Mouse (Mus musculus) stomach, embryonic 14.5 days (tissue): ENCODE results near the gene Pcnx. TPM values are rescaled to one million over a fixed set of nuclear protein-coding genes. Genes with fewer than 3 reads are reported as not detected.

Experiments
- ATAC-seq: fragments of 200-750 bp; cut with Nextera tagmentation; 2 replicates; pipeline ENCODE4 v1.8.0; 2017; ENCODE audit warnings: low read depth, moderate TSS enrichment; ENCODE audit not compliant: insufficient number of reproducible peaks, insufficient read depth, low FRiP score
- H3K27ac ChIP-seq: fragments of 300-500 bp; sonication (generic); 2 replicates; pipeline ENCODE4 v1.5.1; 2014; ENCODE audit warnings: mild to moderate bottlenecking, low read length, moderate library complexity, mixed read lengths
- H3K27me3 ChIP-seq: fragments of 300-500 bp; sonication (generic); 2 replicates; pipeline ENCODE4 v1.6.1; 2014; ENCODE audit warnings: low read length, control low read depth, mixed read lengths; ENCODE audit not compliant: control insufficient read depth, insufficient read depth
- H3K36me3 ChIP-seq: fragments of 300-500 bp; sonication (generic); 2 replicates; pipeline ENCODE4 v1.6.1; 2014; ENCODE audit warnings: mild to moderate bottlenecking, control low read depth, low read length, moderate library complexity, mixed read lengths; ENCODE audit not compliant: control insufficient read depth, insufficient read depth
- H3K4me1 ChIP-seq: fragments of 300-500 bp; sonication (generic); 2 replicates; pipeline ENCODE4 v1.6.1; 2014; ENCODE audit warnings: low read length, control low read depth, mixed read lengths; ENCODE audit not compliant: control insufficient read depth, insufficient read depth
- H3K4me2 ChIP-seq: fragments of 300-500 bp; sonication (generic); replicated peaks from 2 replicates; pipeline ENCODE4 v1.6.1; 2014; ENCODE audit warnings: low read depth, low read length, control low read depth
- H3K4me3 ChIP-seq: fragments of 300-500 bp; sonication (generic); 2 replicates; pipeline ENCODE4 v1.5.1; 2014; ENCODE audit warnings: low read depth, low read length, control low read depth
- H3K9ac ChIP-seq: fragments of 300-500 bp; sonication (generic); replicated peaks from 2 replicates; pipeline ENCODE4 v1.6.1; 2014; ENCODE audit warnings: low read depth, mild to moderate bottlenecking, control low read depth, low read length, moderate library complexity, mixed read lengths
- H3K9me3 ChIP-seq: fragments of 300-500 bp; sonication (generic); 2 replicates; pipeline ENCODE4 v1.6.1; 2016; ENCODE audit warnings: low read depth, low read length, control low read depth; ENCODE audit not compliant: control insufficient read depth
- WGBS: fragments of 180-500 bp; shearing (Covaris S2); extraction: QIAGEN DNeasy Blood & Tissue Kit; methylation state at CpG from one replicate; pipeline ENCODE4 v1.1.7; 2014; 5-methylcytosine and 5-hydroxymethylcytosine counted together
- polyA plus RNA-seq: library from polyadenylated mRNA; unstranded; fragments of >200 nt; fragmentation: Nextera tagmentation; extraction: Ambion mirVana; gene quantifications from 2 replicates; pipeline ENCODE4 v1.2.1, GENCODE M21; 2014

Pcnx gene
- polyA plus RNA-seq, 1 experiment from 2014 or later = 17.4 TPM

DNA sequence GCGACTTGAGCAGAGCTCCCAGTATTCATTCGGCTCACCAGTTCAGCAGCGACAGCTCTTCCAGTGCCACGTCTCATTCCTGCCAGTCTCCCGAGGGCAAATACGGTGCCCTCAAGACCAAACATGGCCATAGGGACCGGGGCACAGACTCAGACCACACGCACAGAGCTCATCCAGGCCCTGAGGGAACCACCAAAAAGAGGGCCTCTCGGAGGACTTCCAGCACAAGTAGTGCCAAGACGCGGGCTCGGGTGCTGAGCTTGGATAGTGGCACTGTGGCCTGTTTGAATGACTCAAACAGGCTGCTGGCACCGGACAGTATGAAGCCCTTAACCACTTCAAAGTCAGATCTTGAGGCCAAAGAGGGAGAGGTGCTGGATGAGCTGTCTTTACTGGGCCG is 59.1 kb downstream of the Pcnx start:
- H3K27ac ChIP-seq = no peak overlapping the region
- H3K36me3 ChIP-seq = peaks cover 20% of the 10 kb centered on the region
- H3K4me1 ChIP-seq = peaks cover 3% of the 10 kb centered on the region; the same call in 1 of the 2 replicates
- no peak overlapping the region for H3K4me3 ChIP-seq
- 94% methylated on average over 14 of the region's 14 CpGs for WGBS
- no peak overlapping the region for H3K4me2 ChIP-seq
- H3K27me3 ChIP-seq = no peaks in the 10 kb centered on the region
- H3K9ac ChIP-seq = no peak overlapping the region
- H3K9me3 ChIP-seq = no peaks in the 10 kb centered on the region
- no peak for ATAC-seq

GRCm38 (mm10) chr12:81920027-81920426 is 60.2 kb downstream of the Pcnx start:
- no peak overlapping the region for H3K4me2 ChIP-seq
- peaks cover 20% of the 10 kb centered on the region for H3K36me3 ChIP-seq
- no peak overlapping the region for H3K27ac ChIP-seq
- no peak overlapping the region for H3K4me3 ChIP-seq
- no peak for ATAC-seq
- H3K27me3 ChIP-seq = no peaks in the 10 kb centered on the region
- no peaks in the 10 kb centered on the region for H3K9me3 ChIP-seq
- no peak overlapping the region for H3K9ac ChIP-seq
- WGBS = 82% methylated on average over 10 of the region's 10 CpGs
- peaks cover 3% of the 10 kb centered on the region for H3K4me1 ChIP-seq

DNA sequence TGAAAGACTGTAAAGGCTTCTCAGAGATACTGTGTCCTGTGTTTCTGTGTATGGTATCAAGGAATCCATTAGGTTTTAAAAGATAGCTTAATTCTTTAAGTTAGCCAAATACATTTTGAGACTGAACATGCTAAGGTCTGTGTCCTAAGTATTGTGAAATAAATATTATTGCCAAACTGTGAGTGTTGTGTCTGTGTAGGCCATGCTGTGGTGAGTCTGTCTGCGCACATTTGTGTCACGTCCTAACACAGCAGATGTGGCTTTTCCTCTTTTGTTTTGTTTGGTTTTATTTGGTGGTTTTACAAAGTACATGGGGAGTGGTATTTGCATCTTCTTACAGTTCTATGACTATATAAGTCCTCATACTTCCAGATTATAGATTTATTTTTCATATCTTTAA is 60.8 kb downstream of the Pcnx start:
- no peak for ATAC-seq
- no peaks in the 10 kb centered on the region for H3K9me3 ChIP-seq
- peaks cover 3% of the 10 kb centered on the region for H3K4me1 ChIP-seq
- no peak overlapping the region for H3K27ac ChIP-seq
- H3K36me3 ChIP-seq = peaks cover 20% of the 10 kb centered on the region
- 79% methylated on average over 2 of the region's 2 CpGs for WGBS
- no peak overlapping the region for H3K4me3 ChIP-seq
- H3K4me2 ChIP-seq = no peak overlapping the region
- no peak overlapping the region for H3K9ac ChIP-seq
- H3K27me3 ChIP-seq = no peaks in the 10 kb centered on the region

- WGBS = 83% methylated on average over 4 of the region's 4 CpGs
- ATAC-seq = no peak
- H3K4me2 ChIP-seq = no peak overlapping the region
- H3K27ac ChIP-seq = no peak overlapping the region
- H3K36me3 ChIP-seq = peaks cover 20% of the 10 kb centered on the region
- no peaks in the 10 kb centered on the region for H3K9me3 ChIP-seq
- H3K9ac ChIP-seq = no peak overlapping the region
- H3K4me1 ChIP-seq = peaks cover 3% of the 10 kb centered on the region
- H3K4me3 ChIP-seq = no peak overlapping the region
- no peaks in the 10 kb centered on the region for H3K27me3 ChIP-seq
Measured at GRCm38 (mm10) chr12:81921785-81922184, 62.0 kb downstream of the Pcnx start.

- H3K4me3 ChIP-seq = no peak overlapping the region
- H3K27ac ChIP-seq = no peak overlapping the region
- no peak for ATAC-seq
- H3K4me2 ChIP-seq = no peak overlapping the region
- H3K9ac ChIP-seq = no peak overlapping the region
- no peaks in the 10 kb centered on the region for H3K9me3 ChIP-seq
- H3K36me3 ChIP-seq = peaks cover 16% of the 10 kb centered on the region
- peaks cover 3% of the 10 kb centered on the region for H3K4me1 ChIP-seq
- 62% methylated on average over 3 of the region's 3 CpGs for WGBS
- H3K27me3 ChIP-seq = no peaks in the 10 kb centered on the region
Measured at GRCm38 (mm10) chr12:81922838-81923237, 63.0 kb downstream of the Pcnx start.

GRCm38 (mm10) chr12:81927163-81927562 is 67.3 kb downstream of the Pcnx start:
- H3K4me2 ChIP-seq = no peak overlapping the region
- 0 out of 2 replicates have a peak overlapping the region, but pooled peaks have one; percentile 4 for H3K27ac ChIP-seq
- no peak for ATAC-seq
- no peaks in the 10 kb centered on the region for H3K27me3 ChIP-seq
- H3K9me3 ChIP-seq = no peaks in the 10 kb centered on the region
- no peaks in the 10 kb centered on the region for H3K36me3 ChIP-seq
- peaks cover 9% of the 10 kb centered on the region for H3K4me1 ChIP-seq
- H3K4me3 ChIP-seq = no peak overlapping the region
- H3K9ac ChIP-seq = no peak overlapping the region
- WGBS = 70% methylated on average over 5 of the region's 5 CpGs

GRCm38 (mm10) chr12:81927643-81928381 is 68.0 kb downstream of the Pcnx start:
- Histone ChIP-seq H3K27me3 (no peaks in the 10 kb centered on the region), H3K27ac (0 out of 2 replicates have a peak overlapping the region, but pooled peaks have one; percentile 4), H3K9ac (no peak overlapping the region), H3K4me1 (peaks cover 7% of the 10 kb centered on the region), H3K4me2 (no peak overlapping the region), H3K4me3 (no peak overlapping the region), H3K36me3 (no peaks in the 10 kb centered on the region), H3K9me3 (no peaks in the 10 kb centered on the region)
- whole genome bisulfite sequencing = 62% methylated on average over 19 of the region's 19 CpGs
- ATAC-seq = no peak

GRCm38 (mm10) chr12:81928382-81928770 is 68.6 kb downstream of the Pcnx start:
- no peak for ATAC-seq
- Histone ChIP-seq H3K4me2 (no peak overlapping the region), H3K27me3 (no peaks in the 10 kb centered on the region), H3K9me3 (no peaks in the 10 kb centered on the region), H3K4me1 (peaks cover 7% of the 10 kb centered on the region; the same call in 1 of the 2 replicates), H3K27ac (no peak overlapping the region), H3K9ac (no peak overlapping the region), H3K4me3 (no peak overlapping the region), H3K36me3 (no peaks in the 10 kb centered on the region)
- 39% methylated on average over 6 of the region's 6 CpGs for WGBS

DNA sequence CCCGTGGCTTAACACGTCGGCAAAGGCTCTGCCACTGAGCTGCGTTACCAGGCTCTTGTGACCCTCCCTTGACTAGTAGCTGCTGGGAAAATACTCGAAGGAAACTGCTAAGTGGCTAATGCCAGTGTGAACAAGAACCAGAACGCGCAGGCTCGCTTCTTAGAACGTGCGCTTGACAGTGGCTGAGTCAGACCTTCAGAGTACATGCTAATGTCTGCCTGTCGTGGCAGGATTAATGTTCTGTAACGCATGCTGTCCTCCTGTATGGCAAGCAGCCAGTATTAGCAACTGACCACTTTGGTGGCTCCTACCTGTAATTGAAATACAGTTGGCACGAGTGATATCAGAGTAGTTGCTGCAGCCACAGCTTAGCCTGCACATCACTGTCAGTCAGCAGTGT is 72.2 kb downstream of the Pcnx start:
- no peaks in the 10 kb centered on the region for H3K27me3 ChIP-seq
- H3K27ac ChIP-seq = no peak overlapping the region
- ATAC-seq = no peak
- WGBS = 64% methylated on average over 13 of the region's 13 CpGs
- H3K36me3 ChIP-seq = no peaks in the 10 kb centered on the region; the same call in 1 of the 2 replicates
- H3K9me3 ChIP-seq = no peaks in the 10 kb centered on the region
- H3K4me1 ChIP-seq = peaks cover 7% of the 10 kb centered on the region; the same call in 1 of the 2 replicates
- H3K4me3 ChIP-seq = no peak overlapping the region
- H3K9ac ChIP-seq = no peak overlapping the region
- no peak overlapping the region for H3K4me2 ChIP-seq
